Mouse (Mus musculus): ENCODE data around the gene Isyna1. TPM values are rescaled to one million over a fixed set of nuclear protein-coding genes. Genes with fewer than 3 reads are reported as not detected.
A peak's percentile ranks its signal among the peaks of the same experiment; 100 is the strongest.

The Isyna1 gene
- total RNA-seq, 1 experiment from 2014 or later: 26.0 TPM

- ATAC-seq (replicated peaks in 1 of 2; ENCODE audit: insufficient read depth in 1 of 2, low FRiP score in 2 of 2, low TSS enrichment in 1 of 2, low read depth in 1 of 2, poor library complexity in 2 of 2, severe bottlenecking in 2 of 2): no peak
These were observed 37.3 kb downstream of the Isyna1 start for GRCm38 (mm10) chr8:70631436-70631835.

GRCm38 (mm10) chr8:70632346-70632892 is 38.2 kb downstream of the Isyna1 start, which contains the start of gene Gdf15:
Gene Gdf15 (minus strand): TSS chr8:70632456.
- no peak for ATAC-seq (replicated peaks in 1 of 2; ENCODE audit: insufficient read depth in 1 of 2, low FRiP score in 2 of 2, low TSS enrichment in 1 of 2, low read depth in 1 of 2, poor library complexity in 2 of 2, severe bottlenecking in 2 of 2)

GRCm38 (mm10) chr8:70634066-70634465 is 39.9 kb downstream of the Isyna1 start:
- ATAC-seq (replicated peaks in 1 of 2; ENCODE audit: insufficient read depth in 1 of 2, low FRiP score in 2 of 2, low TSS enrichment in 1 of 2, low read depth in 1 of 2, poor library complexity in 2 of 2, severe bottlenecking in 2 of 2): no peak

GRCm38 (mm10) chr8:70635527-70635926 is 41.4 kb downstream of the Isyna1 start:
- peak; percentile 61 to 64; a peak in 3 of 4 replicates for ATAC-seq (replicated peaks in 1 of 2; ENCODE audit: insufficient read depth in 1 of 2, low FRiP score in 2 of 2, low TSS enrichment in 1 of 2, low read depth in 1 of 2, poor library complexity in 2 of 2, severe bottlenecking in 2 of 2)

GRCm38 (mm10) chr8:70636838-70637237 is 42.7 kb downstream of the Isyna1 start:
- ATAC-seq (replicated peaks in 1 of 2; ENCODE audit: insufficient read depth in 1 of 2, low FRiP score in 2 of 2, low TSS enrichment in 1 of 2, low read depth in 1 of 2, poor library complexity in 2 of 2, severe bottlenecking in 2 of 2): no peak

- no peak for ATAC-seq (replicated peaks in 1 of 2; ENCODE audit: insufficient read depth in 1 of 2, low FRiP score in 2 of 2, low TSS enrichment in 1 of 2, low read depth in 1 of 2, poor library complexity in 2 of 2, severe bottlenecking in 2 of 2)
These were observed 44.6 kb downstream of the Isyna1 start for GRCm38 (mm10) chr8:70638752-70639151.

GRCm38 (mm10) chr8:70643019-70643418 is 48.8 kb downstream of the Isyna1 start:
- ATAC-seq (replicated peaks in 1 of 2; ENCODE audit: insufficient read depth in 1 of 2, low FRiP score in 2 of 2, low TSS enrichment in 1 of 2, low read depth in 1 of 2, poor library complexity in 2 of 2, severe bottlenecking in 2 of 2): no peak

GRCm38 (mm10) chr8:70644065-70644464 is 49.9 kb downstream of the Isyna1 start:
- no peak for ATAC-seq (replicated peaks in 1 of 2; ENCODE audit: insufficient read depth in 1 of 2, low FRiP score in 2 of 2, low TSS enrichment in 1 of 2, low read depth in 1 of 2, poor library complexity in 2 of 2, severe bottlenecking in 2 of 2)

- 0 out of 4 replicates have a peak, but pooled peaks of 1 of the 2 experiments have one; percentile 18 for ATAC-seq (replicated peaks in 1 of 2; ENCODE audit: insufficient read depth in 1 of 2, low FRiP score in 2 of 2, low TSS enrichment in 1 of 2, low read depth in 1 of 2, poor library complexity in 2 of 2, severe bottlenecking in 2 of 2)
These were observed 51.5 kb downstream of the Isyna1 start for GRCm38 (mm10) chr8:70645501-70646224.

- ATAC-seq (replicated peaks in 1 of 2; ENCODE audit: insufficient read depth in 1 of 2, low FRiP score in 2 of 2, low TSS enrichment in 1 of 2, low read depth in 1 of 2, poor library complexity in 2 of 2, severe bottlenecking in 2 of 2): 0 out of 4 replicates have a peak, but pooled peaks of 1 of the 2 experiments have one; percentile 1
These were observed 52.2 kb downstream of the Isyna1 start for GRCm38 (mm10) chr8:70646369-70646768.

- no peak for ATAC-seq (replicated peaks in 1 of 2; ENCODE audit: insufficient read depth in 1 of 2, low FRiP score in 2 of 2, low TSS enrichment in 1 of 2, low read depth in 1 of 2, poor library complexity in 2 of 2, severe bottlenecking in 2 of 2)
These were observed 52.6 kb downstream of the Isyna1 start for GRCm38 (mm10) chr8:70646775-70647174.

Other genes starting within 250 kb of the Isyna1 start
- 27.1 and 34.1 TPM in 2 replicates for gene Upf1, start 241.1 kb upstream of the Isyna1 start, total RNA-seq (2017)
- 0.44 and 4.1 TPM in 2 replicates for gene Comp, start 220.8 kb upstream of the Isyna1 start, total RNA-seq (2017)
- 5.9 and 7.1 TPM in 2 replicates for gene Crtc1, start 154.8 kb upstream of the Isyna1 start, total RNA-seq (2017)
- gene Klhl26, start 117.4 kb upstream of the Isyna1 start, total RNA-seq (2017): 7.8 and 7.9 TPM in 2 replicates
- 0.20 TPM in 1 of 2 replicates, not detected in the other for gene Tmem59l, start 107.0 kb upstream of the Isyna1 start, total RNA-seq (2017)
- not detected in 2 replicates for gene Crlf1, start 101.2 kb upstream of the Isyna1 start, total RNA-seq (2017)
- gene Rex1bd, start 87.6 kb upstream of the Isyna1 start, total RNA-seq (2017): 32.8 and 38.3 TPM in 2 replicates
- 2,498 and 4,881 TPM in 2 replicates for gene Uba52, start 83.6 kb upstream of the Isyna1 start, total RNA-seq (2017)
- gene Fkbp8, start 66.6 kb upstream of the Isyna1 start, total RNA-seq (2017): 112 and 114 TPM in 2 replicates
- 66.1 and 70.0 TPM in 2 replicates for gene Kxd1, start 66.4 kb upstream of the Isyna1 start, total RNA-seq (2017)
- 9.2 and 14.3 TPM in 2 replicates for gene Ell, start 54.9 kb upstream of the Isyna1 start, total RNA-seq (2017)
- 24.8 and 88.6 TPM in 2 replicates for gene Ssbp4, start 14.5 kb downstream of the Isyna1 start, total RNA-seq (2017)
- gene Lrrc25, start 21.8 kb downstream of the Isyna1 start, total RNA-seq (2017): 1.7 and 2.3 TPM in 2 replicates
- gene Gdf15, start 38.1 kb downstream of the Isyna1 start, total RNA-seq (2017): 1.7 TPM in 1 of 2 replicates, not detected in the other
- 5.5 and 8.2 TPM in 2 replicates for gene Pgpep1, start 66.0 kb downstream of the Isyna1 start, total RNA-seq (2017)
- gene Lsm4, start 78.9 kb downstream of the Isyna1 start, total RNA-seq (2017): 156 and 163 TPM in 2 replicates
- gene Jund, start 104.6 kb downstream of the Isyna1 start, total RNA-seq (2017): 83.4 and 89.4 TPM in 2 replicates
- gene Iqcn, start 109.1 kb downstream of the Isyna1 start, total RNA-seq (2017): 0.25 and 0.44 TPM in 2 replicates
- not detected in 2 replicates for gene Gm3336, start 124.2 kb downstream of the Isyna1 start, total RNA-seq (2017)
- gene Pde4c, start 129.3 kb downstream of the Isyna1 start, total RNA-seq (2017): 0.56 and 1.0 TPM in 2 replicates
- gene Rab3a, start 160.3 kb downstream of the Isyna1 start, total RNA-seq (2017): 2.6 and 3.6 TPM in 2 replicates
- gene Mpv17l2, start 166.6 kb downstream of the Isyna1 start, total RNA-seq (2017): 7.0 and 7.1 TPM in 2 replicates
- gene Pik3r2, start 182.3 kb downstream of the Isyna1 start, total RNA-seq (2017): 13.3 and 15.0 TPM in 2 replicates
- 14.4 and 28.0 TPM in 2 replicates for gene Mast3, start 210.7 kb downstream of the Isyna1 start, total RNA-seq (2017)
- gene Il12rb1, start 214.1 kb downstream of the Isyna1 start, total RNA-seq (2017): 6.1 and 9.8 TPM in 2 replicates
- gene Arrdc2, start 245.3 kb downstream of the Isyna1 start, total RNA-seq (2017): 8.6 and 8.8 TPM in 2 replicates

All from hematopoietic stem cell, adult 5-6 weeks (primary cell).